Mouse (Mus musculus): ENCODE results near the gene Vmn1r33. TPM values are rescaled to one million over a fixed set of nuclear protein-coding genes. Genes with fewer than 3 reads are reported as not detected.
"Not testable (repeated sequence)": the region's sequence is repeated elsewhere in the genome, so short reads cannot be mapped to it uniquely, and the experiment has no call there.

Vmn1r33 gene
- 0.09 and 0.11 TPM in 2 replicates for total RNA-seq (2012; rRNA removed)

DNA sequence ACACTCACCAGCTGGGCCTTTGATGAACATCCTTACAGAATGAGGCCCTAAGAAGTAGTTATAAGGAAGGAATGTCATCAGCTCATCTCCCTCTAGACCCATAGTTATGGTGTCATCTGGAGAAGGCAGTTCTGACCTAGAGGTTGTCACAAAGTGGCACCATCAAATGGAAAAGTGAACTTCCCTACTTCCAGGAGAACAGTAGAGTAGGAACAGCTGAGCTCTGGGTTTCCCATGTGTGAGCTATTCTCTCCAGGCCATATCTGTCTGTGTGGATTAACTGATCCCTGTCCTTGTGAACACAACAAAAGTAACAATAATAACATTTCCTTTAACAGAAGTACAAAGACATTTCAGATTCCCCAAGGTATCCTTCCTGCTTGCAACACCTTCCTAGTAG is at the start of gene Vmn1r33:
Vmn1r33 (minus strand) TSS at position 101 of the 400 bp plus-strand sequence.
- in situ Hi-C loops (cut with MboI; ENCODE audit: low sequenced_read_pairs in 2 of 2, unreplicated experiment in 2 of 2); DNase-seq (ENCODE audit: low read depth, low spot score): not testable (repeated sequence)

DNA sequence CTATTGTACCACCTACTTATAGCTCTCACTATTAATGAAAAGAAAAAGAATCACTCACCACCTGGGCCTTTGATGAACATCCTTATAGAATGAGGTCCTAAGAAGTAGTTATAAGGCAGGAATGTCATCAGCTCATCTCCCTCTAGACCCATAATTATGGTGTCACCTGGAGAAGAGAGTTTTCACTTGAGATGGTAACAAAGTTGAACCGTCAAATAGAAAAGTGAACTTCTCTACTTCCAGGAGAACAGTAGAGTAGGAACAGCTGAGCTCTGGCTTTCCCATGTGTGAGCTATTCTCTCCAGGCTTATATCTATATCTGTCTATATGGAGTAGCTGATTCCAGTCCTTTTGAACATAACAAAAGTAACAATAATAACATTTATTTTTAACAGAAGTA is 25.7 kb upstream of the Vmn1r33 start, which contains the start of gene Vmn1r34:
Vmn1r34 (minus strand) TSS at position 101 of the 400 bp plus-strand sequence.
- Histone ChIP-seq H3K36me3 (ENCODE audit: control insufficient read depth, insufficient read depth, low read length, poor library complexity, severe bottlenecking) (no peaks in the 10 kb centered on the region), H3K9ac (ENCODE audit: insufficient read depth, low read depth, low read length, poor library complexity, severe bottlenecking) (no peak within 1 kb of the TSS), H3K27ac (ENCODE audit: insufficient read depth, low read depth, low read length, poor library complexity, severe bottlenecking) (no peak within 1 kb of the TSS), H3K4me3 (ENCODE audit: insufficient read depth in 1 of 2, low read depth in 1 of 2, low read length in 2 of 2, poor library complexity in 1 of 2, severe bottlenecking in 1 of 2) (no peak within 1 kb of the TSS), H3K9me3 (ENCODE audit: control insufficient read depth, insufficient read depth, low read depth, low read length) (no peaks in the 10 kb centered on the region), H3K4me1 (ENCODE audit: control insufficient read depth in 2 of 2, insufficient read depth in 2 of 2, low read length in 2 of 2, poor library complexity in 1 of 2) (no peaks in the 10 kb centered on the region)
- in situ Hi-C loops (cut with MboI; ENCODE audit: low sequenced_read_pairs in 2 of 2, unreplicated experiment in 2 of 2), result no loop called here
- TF ChIP-seq CHD2 (IDR thresholded peaks at IDR 0.05; ENCODE audit: low read depth, low read length), result no peak
- TF ChIP-seq ZNF384 (IDR thresholded peaks at IDR 0.05; ENCODE audit: low read depth, low read length), result no peak
- no peak for TF ChIP-seq HCFC1 (IDR thresholded peaks at IDR 0.05; ENCODE audit: borderline replicate concordance, insufficient read depth, low read length)
- no peak for TF ChIP-seq ZC3H11A (IDR thresholded peaks at IDR 0.05; ENCODE audit: borderline replicate concordance, low read depth, low read length)
- no peak for TF ChIP-seq MAFK (IDR thresholded peaks at IDR 0.05; ENCODE audit: insufficient read depth, low read depth, low read length)
- no peak for DNase-seq (ENCODE audit: low read depth, low spot score)

More for the DNA sequence above, at the start of gene Vmn1r33:
- H3K4me1 ChIP-seq (ENCODE audit: control insufficient read depth in 2 of 2, insufficient read depth in 2 of 2, low read length in 2 of 2, poor library complexity in 1 of 2); H3K9ac ChIP-seq (ENCODE audit: insufficient read depth, low read depth, low read length, poor library complexity, severe bottlenecking); H3K27ac ChIP-seq (ENCODE audit: insufficient read depth, low read depth, low read length, poor library complexity, severe bottlenecking); H3K4me3 ChIP-seq (ENCODE audit: insufficient read depth in 1 of 2, low read depth in 1 of 2, low read length in 2 of 2, poor library complexity in 1 of 2, severe bottlenecking in 1 of 2); H3K9me3 ChIP-seq (ENCODE audit: control insufficient read depth, insufficient read depth, low read depth, low read length); H3K36me3 ChIP-seq (ENCODE audit: control insufficient read depth, insufficient read depth, low read length, poor library complexity, severe bottlenecking): not testable (repeated sequence)

DNA sequence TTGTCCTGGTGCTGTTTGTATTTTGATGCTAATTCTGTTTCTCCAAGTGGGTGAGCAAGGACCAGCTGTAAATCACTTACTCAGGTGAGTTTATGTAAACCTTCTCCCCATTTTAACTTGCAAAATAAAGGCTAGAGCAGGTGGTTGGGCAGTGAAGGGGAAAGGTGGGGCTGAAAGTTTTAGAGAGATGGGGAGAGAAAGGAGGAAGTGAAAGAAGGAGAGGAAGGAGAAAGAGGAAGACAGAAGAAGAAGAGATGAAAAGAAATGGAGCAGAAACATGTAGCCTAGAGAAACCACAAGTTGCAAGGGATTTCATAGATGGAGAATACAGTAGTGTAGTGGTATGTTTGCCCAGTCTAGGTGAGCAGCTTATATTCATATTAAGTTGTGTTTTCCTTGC is 22.3 kb downstream of the Vmn1r33 start:
- H3K4me3 ChIP-seq (ENCODE audit: insufficient read depth in 1 of 2, low read depth in 1 of 2, low read length in 2 of 2, poor library complexity in 1 of 2, severe bottlenecking in 1 of 2), result no peak overlapping the region
- no peak overlapping the region for H3K9ac ChIP-seq (ENCODE audit: insufficient read depth, low read depth, low read length, poor library complexity, severe bottlenecking)
- DNase-seq (ENCODE audit: low read depth, low spot score), result no peak

More for the DNA sequence above, 22.3 kb downstream of the Vmn1r33 start:
- Histone ChIP-seq H3K27ac (ENCODE audit: insufficient read depth, low read depth, low read length, poor library complexity, severe bottlenecking) (no peak overlapping the region), H3K36me3 (ENCODE audit: control insufficient read depth, insufficient read depth, low read length, poor library complexity, severe bottlenecking) (peaks cover under 1% of the 10 kb centered on the region; the same call in 1 of the 2 replicates), H3K4me1 (ENCODE audit: control insufficient read depth in 2 of 2, insufficient read depth in 2 of 2, low read length in 2 of 2, poor library complexity in 1 of 2) (no peaks in the 10 kb centered on the region), H3K9me3 (ENCODE audit: control insufficient read depth, insufficient read depth, low read depth, low read length) (no peaks in the 10 kb centered on the region; the same call in 1 of the 2 replicates)
- in situ Hi-C loops (cut with MboI; ENCODE audit: low sequenced_read_pairs in 2 of 2, unreplicated experiment in 2 of 2), result no loop called here
- TF ChIP-seq ZC3H11A (IDR thresholded peaks at IDR 0.05; ENCODE audit: borderline replicate concordance, low read depth, low read length), result no peak
- no peak for TF ChIP-seq CHD2 (IDR thresholded peaks at IDR 0.05; ENCODE audit: low read depth, low read length)
- no peak for TF ChIP-seq HCFC1 (IDR thresholded peaks at IDR 0.05; ENCODE audit: borderline replicate concordance, insufficient read depth, low read length)
- no peak for TF ChIP-seq MAFK (IDR thresholded peaks at IDR 0.05; ENCODE audit: insufficient read depth, low read depth, low read length)
- no peak for TF ChIP-seq ZNF384 (IDR thresholded peaks at IDR 0.05; ENCODE audit: low read depth, low read length)

Other genes starting within 250 kb of the Vmn1r33 start
- gene Mad2l1, start 82.9 kb downstream of the Vmn1r33 start, total RNA-seq (2012; rRNA removed), result 67.0 and 78.2 TPM in 2 replicates
- 0.11 TPM in 1 of 2 replicates, not detected in the other for gene Vmn1r32, start 58.2 kb downstream of the Vmn1r33 start, total RNA-seq (2012; rRNA removed)
- gene Vmn1r34, start 25.6 kb upstream of the Vmn1r33 start, total RNA-seq (2012; rRNA removed), result 0.37 and 0.62 TPM in 2 replicates
- gene Vmn1r35, start 67.6 kb upstream of the Vmn1r33 start, total RNA-seq (2012; rRNA removed), result not detected in 2 replicates
- not detected in 2 replicates for gene Vmn1r36, start 100.9 kb upstream of the Vmn1r33 start, total RNA-seq (2012; rRNA removed)
- gene Vmn1r37, start 111.1 kb upstream of the Vmn1r33 start, total RNA-seq (2012; rRNA removed), result not detected in 2 replicates
- gene Vmn1r38, start 164.3 kb upstream of the Vmn1r33 start, total RNA-seq (2012; rRNA removed), result not detected in 2 replicates
- gene Vmn1r39, start 192.3 kb upstream of the Vmn1r33 start, total RNA-seq (2012; rRNA removed), result not detected in 2 replicates

All from ES-E14 (cell line).